Mouse (Mus musculus) brain, adult 10 weeks (tissue): ENCODE data around the gene Ppm1a. TPM values are rescaled to one million over a fixed set of nuclear protein-coding genes. Genes with fewer than 3 reads are reported as not detected.

Experiments used
- polyA plus RNA-seq: library from polyadenylated mRNA; stranded (reverse); fragments of 350-450 nt; fragmentation: Illumina TruSeq; extraction: RNeasy Lipid Tissue Mini Kit (QIAGEN cat#74804); gene quantifications from one replicate; pipeline ENCODE4 v1.2.3, GENCODE M21; 2015; ENCODE audit warnings: low read depth, low replicate concordance

Ppm1a gene
- 278 TPM for polyA plus RNA-seq

DNA sequence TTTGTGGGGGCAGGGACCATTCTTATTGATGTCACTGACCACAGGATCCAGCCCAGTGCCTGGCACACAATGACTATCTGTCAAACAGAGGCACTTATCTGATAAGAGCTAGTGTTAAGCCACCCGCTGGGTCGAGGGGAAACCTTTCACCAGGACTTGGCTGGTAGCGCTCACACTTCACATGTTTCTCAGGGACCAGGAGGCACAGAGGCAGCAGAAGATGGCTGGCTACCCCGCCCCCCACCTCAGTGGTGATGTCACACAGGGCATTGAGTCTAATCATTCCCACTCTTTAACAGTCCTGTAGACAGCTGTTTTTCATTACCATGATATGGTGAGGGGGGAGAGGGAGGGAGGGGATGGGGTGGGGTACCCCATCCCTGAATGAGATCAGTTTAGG, at the start of gene Ppm1a:
Gene Ppm1a (plus strand): TSS at position 370 of the 400 bp plus-strand sequence.

Other genes with a start within 250 kb of the Ppm1a start
- gene Pcnx4, start 221.1 kb upstream of the Ppm1a start, polyA plus RNA-seq, result 23.5 TPM
- not detected for gene Gm4756, start 107.8 kb upstream of the Ppm1a start, polyA plus RNA-seq
- gene Dhrs7, start 92.5 kb upstream of the Ppm1a start, polyA plus RNA-seq, result 47.6 TPM
- not detected for gene Six6, start 182.4 kb downstream of the Ppm1a start, polyA plus RNA-seq
- gene 4930447C04Rik, start 183.3 kb downstream of the Ppm1a start, polyA plus RNA-seq, result 33.2 TPM